Mouse (Mus musculus) Muller cell, postnatal 12 days (primary cell): ENCODE measurements around the gene Pmepa1.

Experiments used
- DNase-seq: peaks from one replicate; pipeline ENCODE4 v3.0.0-alpha.2; 2015; ENCODE audit errors: inconsistent ontology term

Pmepa1 gene

DNA sequence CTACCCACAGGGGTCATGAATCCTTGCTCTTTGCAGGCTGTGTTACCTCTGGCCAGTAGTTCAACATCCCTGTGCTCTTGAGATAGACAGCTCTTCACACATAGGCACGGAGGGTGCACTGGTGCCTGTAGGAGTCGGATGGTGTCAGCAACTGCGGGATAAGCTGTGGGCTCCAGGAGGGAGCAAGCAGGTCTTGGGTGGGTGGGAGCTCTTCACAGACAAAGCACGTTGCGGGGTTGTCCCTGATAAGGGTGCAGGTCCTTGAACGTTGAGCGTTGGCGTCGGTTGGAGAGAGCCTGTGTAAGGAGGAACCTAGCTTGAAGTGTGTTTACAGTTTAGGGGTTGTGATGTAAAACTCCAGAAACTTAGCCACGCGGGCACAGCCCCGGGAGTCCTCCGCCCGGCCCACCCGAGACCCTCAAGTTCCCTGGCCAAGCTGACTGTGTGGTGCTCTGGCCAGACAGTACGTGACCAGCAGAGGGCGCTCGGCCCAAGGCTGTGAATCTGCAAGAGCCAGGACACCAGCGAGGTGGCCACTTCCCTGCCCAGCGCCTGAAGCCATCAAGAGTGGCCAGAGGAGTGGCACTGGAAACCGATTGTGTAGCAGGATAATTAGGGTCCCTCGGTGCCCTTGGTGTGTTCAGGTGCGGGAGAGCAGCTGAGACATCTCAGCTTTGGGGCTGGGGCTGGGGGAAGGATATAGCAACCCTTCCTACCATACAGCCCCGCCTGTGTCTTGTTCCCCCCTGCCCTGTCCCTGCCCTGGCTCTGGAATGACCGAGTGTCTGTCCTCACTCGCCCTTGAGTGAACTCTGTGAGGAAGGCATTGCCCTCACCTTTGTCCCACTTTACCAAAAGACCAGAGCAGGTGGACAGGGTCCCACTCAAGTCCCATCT is 90.0 kb downstream of the Pmepa1 start:
- DNase-seq: peak; percentile 72

DNA sequence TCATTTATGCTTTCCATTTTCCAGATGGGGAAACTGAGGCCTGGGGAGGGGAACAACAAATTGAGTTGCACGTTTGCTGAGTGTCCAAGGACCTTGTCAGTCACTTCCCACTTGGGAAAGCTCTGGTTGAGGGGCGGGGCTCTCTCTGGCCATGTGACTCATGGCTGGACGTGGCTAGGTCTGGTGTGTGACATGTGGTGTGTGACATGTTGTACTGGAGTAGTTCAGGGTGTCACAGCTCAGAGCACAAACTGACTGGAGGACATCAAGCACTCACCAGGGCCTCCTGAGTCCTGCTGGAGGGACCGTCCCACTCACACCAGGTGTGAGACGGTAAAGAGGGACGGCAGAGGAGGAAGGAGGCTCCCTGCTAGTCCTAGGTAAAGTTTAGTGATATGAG is 91.1 kb downstream of the Pmepa1 start:
- DNase-seq: no peak

DNA sequence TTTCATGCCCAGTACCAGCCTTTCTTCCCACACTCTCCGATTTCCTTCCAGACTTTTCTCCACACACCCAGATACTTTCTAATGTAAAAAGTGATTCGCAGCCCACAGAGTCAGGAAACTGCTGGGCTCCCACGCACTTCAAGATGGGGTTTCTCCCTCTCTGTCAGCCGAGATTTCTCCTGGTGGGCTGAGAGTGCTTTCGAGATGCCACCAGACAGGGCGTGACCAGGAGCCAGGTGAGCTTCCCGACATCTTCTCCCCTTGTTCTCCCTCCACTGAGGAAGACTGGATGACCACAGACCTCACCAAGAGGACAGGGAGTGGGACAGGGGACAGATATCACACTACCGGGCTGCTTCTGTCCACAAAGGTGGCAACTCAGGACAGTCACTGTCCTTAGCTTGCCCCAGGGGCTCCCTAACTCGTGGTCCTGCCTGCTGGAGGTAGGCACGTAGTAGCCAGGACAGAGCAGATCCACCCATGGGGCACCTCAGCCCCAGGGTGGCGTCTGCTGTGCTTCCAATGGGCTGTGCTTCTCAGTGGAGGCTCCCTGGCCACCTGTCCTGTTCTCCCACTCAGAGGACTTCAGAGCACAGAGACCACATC is 91.8 kb downstream of the Pmepa1 start:
- DNase-seq: no peak

DNA sequence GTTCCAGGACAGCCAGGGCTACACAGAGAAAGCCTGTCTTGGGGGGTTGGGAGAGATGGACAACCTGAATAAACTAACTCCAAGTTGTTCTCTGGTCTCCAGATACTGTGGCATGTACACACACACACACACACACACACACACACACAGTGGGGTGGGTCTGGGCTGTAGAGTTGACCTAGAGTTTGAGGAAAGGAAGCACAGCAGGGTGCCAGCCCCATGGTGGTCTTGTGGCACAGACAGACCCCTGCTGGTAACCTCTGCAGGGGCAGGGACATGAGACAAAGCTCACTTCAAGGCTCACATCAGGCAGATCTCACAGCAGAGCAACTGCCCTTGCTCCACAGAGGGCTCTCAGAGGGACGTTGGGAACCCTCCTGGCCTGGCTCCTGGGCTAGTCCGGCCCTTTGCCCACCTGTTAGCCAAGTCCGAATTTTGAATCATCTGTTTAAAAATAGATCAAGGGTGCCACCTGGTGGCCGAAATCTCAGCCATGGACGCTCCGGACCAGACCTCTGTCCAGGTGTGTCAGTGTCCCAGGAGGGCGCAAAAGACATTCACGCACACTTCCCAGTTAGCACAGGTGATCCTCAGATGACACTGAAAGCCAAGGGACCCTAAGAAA is 92.4 kb downstream of the Pmepa1 start:
- peak; percentile 38 for DNase-seq

DNA sequence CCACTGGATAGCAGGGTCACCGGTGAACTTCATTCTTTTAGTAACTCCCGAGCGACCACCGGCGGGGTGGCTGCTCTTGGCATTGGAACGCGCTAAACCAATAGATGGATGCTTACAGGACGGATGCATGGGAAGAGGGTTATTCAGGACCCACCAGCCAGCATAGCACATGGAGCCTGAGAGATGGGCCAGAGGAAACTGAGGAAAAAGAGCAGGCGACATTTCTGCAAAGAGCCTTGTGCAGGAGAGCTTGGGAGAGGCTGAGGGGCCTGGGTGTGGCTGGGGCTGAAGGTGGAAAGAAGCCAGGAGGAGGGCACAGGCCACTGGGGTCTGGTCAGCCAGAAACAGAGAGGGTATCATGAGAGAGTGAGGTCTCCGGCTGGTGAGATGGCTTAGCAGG is 93.0 kb downstream of the Pmepa1 start:
- no peak for DNase-seq

DNA sequence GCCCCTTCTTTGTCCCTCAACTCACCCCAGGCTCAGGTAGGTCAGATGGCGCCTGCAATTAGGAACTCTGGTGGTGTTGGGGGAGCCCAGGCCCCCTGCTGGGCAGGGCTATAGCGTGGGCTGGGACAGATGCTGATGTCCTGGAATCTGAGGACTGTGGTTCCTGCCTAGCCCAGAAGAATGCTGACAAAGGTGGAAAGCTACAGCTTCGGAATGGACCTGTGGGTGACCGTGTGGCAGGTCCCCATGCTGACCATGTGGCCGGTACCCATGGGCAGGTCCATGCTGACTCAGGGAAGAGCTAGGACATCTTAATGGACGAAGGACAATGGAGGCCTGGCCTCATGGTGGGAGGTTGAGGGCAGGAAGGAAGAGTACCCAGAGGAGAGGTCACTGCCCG is 93.5 kb downstream of the Pmepa1 start:
- DNase-seq: no peak

DNA sequence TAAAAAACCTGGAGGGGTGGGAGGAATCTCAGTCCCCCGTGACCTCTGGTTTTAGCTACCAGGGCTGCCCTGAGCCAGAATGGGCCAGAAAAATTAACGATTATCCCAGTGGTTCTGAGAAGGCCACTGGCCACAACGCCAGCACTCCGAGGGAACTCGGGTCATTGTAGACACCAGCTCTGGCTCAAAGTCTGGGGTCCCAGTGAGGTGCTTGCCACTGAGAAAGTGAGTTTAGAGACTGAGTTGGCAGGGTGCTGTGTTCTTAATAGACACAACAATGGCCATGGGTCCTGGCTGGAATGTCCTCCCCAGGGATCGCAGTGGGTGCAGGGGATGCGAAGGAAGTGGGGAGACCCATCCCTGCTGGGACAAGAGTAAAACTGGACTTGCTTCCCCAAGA is 94.4 kb downstream of the Pmepa1 start:
- no peak for DNase-seq

DNA sequence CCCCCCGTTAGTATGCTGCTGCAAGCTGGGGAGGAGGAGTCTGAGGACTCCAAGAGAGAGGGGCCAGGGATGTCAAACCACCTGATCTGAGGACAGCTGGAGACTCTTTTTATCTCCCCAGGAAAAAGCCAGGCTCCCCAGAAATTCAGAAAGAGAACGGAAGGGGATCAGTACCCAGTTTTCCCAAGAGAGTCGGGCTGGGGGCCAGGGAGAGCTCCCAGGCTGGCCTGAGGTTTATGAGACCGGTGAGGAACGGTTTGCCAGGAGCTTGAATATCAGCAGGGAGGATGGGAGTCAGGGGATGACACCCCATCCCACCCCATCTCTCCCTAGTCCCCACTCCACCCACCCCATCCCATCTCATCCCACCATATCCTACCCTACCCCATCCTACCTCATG is 94.8 kb downstream of the Pmepa1 start:
- no peak for DNase-seq

DNA sequence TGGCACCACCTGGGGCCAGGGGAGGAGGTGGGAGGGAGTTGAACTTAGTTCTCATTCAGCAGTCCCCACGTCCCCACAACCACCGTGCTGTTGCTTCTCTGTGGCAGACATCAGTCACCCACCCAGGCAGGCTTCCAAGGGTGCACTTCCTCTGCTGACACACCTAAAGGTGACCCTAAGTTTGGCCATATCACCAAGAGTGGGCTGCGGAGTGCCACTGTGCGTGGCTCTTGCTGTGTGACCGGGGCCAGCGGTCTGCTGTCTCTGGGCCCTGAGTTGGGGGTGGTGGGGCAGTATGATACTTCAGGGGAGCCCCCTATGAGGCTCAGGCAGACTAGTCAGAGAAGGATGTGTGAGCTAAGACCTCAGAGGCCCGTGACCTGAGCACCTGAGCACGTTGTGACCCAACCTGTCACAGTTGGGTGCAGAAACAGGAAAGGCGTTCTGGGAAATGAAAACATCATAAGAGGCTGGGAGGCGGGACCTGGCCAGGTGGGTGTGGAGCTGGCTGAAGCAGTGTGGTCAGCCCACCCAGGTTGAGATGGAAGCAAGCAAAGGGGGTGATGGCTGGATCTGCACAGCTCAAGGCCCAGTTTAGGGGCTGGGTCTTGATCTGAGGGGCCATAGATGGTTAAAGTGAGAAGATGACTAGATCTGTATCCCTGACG is 95.5 kb downstream of the Pmepa1 start:
- DNase-seq: no peak

DNA sequence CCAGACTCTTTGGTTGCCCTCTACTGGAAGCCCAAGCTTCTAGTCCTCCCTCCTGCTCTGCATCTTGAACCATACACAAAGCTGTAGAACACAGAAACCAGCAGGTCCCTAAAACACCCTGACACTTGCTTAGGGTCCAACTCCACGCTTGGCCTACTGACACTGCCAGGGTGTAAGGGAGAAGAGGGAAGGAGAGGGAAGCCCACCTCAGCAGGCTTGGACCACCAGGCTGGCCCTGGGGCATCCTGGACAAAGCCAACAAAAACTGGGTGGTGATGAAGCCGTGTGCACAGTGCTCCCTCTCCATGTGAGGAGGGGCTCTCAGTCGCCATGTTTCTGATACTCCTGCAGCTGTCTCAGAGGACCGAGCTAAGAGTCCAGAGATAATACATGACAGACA is 96.3 kb downstream of the Pmepa1 start:
- DNase-seq: no peak

DNA sequence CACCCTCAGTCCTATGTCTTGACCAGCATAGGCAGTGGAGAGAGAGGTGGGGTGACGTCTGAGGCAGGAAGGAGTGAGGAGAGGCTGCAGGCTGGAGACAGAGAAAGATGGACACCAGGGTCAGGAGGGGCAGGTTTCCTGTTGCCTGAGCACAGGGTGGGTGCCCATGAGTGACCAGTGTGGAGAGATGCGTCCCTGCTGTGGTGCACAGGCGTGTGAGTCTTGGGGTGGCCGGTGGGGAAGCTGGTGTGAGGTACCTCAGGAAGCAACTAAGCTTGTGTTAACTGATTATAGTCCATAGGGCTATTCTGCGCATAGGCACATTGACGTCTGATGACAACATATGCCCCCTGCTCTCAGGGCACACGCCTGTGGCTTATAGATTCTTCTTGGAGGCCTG is 97.3 kb downstream of the Pmepa1 start:
- no peak for DNase-seq

DNA sequence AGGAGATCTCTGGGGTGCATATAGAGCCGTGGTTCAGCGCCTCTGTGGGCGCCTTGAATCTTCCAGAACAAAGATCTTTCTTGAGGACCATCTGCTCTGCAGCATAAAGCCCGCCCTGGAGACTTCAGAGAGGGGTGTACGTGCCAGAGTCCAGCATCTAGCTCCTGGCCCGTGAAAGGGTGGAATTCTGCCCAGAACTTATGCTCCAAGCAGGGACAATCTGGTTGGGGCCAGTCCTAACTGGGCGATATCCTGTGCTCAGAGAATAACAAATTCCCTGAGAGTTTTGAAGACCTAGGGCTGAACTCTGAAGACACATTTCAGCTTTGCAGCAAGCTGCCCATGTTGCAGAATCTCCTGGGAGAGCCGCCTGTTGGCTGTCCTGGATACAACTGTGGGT is 98.4 kb downstream of the Pmepa1 start:
- no peak for DNase-seq

DNA sequence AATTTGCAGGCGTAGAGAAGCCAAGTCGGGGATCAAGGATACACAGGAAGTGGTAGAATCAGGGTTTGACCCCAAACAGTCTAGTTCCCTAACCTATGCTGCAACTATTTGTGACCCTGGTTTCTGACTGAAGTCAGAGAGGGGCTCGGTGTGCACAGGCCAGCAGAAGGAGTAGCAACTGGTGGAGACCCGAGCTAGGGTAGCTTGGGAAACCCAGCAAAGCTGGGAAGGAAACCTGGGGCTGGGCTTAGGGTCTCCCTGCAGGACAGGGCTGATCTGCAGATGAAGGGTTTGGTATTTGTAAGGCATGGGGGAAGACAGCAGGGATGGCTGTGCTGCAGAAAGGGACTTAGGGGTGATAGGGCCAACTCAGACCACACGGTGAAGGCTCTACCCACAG is 98.9 kb downstream of the Pmepa1 start:
- DNase-seq: no peak

DNA sequence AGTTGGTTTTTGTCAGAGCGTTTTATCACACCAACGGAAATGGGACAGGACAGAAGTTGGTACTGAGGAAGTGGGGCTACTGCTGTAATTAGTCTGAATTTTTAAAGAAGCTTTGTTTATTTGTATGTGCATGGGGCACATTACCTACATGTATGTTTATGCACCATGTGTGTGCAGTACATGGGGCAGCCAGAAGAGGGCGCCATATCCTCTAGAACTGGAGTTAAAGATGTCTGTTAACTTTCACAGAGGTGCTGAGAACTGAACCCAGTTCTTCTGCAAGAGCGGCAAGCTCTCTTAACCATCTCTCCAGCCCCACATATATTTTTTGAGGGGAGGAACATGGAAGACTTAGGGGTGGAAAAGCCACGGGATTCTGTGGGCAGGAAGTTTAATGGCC is 100.6 kb downstream of the Pmepa1 start:
- DNase-seq: no peak

DNA sequence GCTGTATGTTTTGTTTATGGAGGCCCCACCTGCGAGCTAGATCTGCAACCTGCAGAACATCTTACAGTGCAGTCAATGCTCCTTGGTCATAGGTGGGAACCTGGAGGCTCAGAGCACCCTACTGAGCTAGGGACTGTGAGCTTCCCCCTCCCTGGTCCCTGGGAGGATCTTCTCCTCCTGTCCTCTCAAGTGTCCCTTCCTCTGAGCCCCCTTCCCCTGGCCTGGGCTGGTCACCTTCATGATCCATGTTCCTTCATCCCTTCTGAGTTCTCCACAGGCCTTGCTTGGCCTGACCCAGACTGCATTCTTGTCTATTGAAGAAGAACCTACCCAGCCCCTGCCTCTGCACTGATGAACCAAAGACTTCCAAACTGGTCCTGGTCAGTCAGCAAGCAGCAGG is 101.8 kb downstream of the Pmepa1 start:
- no peak for DNase-seq
